Mouse (Mus musculus) embryonic facial prominence, embryonic 10.5 days (tissue): ENCODE measurements around the gene Rabggta. TPM values are rescaled to one million over a fixed set of nuclear protein-coding genes. Genes with fewer than 3 reads are reported as not detected.

Experiments
- DNase-seq: peaks from one replicate; pipeline ENCODE4 v3.0.0-alpha.2; 2017; ENCODE audit warnings: low spot score
- H3K27ac ChIP-seq: fragments of 300-500 bp; sonication (generic); replicated peaks from 2 replicates; pipeline ENCODE4 v1.5.1; 2016; ENCODE audit warnings: mild to moderate bottlenecking
- H3K27me3 ChIP-seq: fragments of 300-500 bp; sonication (generic); replicated peaks from 2 replicates; pipeline ENCODE4 v1.6.1; 2016; ENCODE audit warnings: low read depth, mild to moderate bottlenecking; ENCODE audit not compliant: poor library complexity, severe bottlenecking
- H3K36me3 ChIP-seq: fragments of 300-500 bp; sonication (generic); replicated peaks from 2 replicates; pipeline ENCODE4 v1.6.1; 2016; ENCODE audit warnings: mild to moderate bottlenecking, moderate library complexity
- H3K4me1 ChIP-seq: fragments of 300-500 bp; sonication (generic); 2 replicates; pipeline ENCODE4 v1.6.1; 2016
- H3K4me3 ChIP-seq: fragments of 300-500 bp; sonication (generic); 2 replicates; pipeline ENCODE4 v1.5.1; 2016; ENCODE audit warnings: mild to moderate bottlenecking, moderate library complexity
- H3K9me3 ChIP-seq: fragments of 300-500 bp; sonication (generic); 2 replicates; pipeline ENCODE4 v1.6.1; 2016; ENCODE audit warnings: mild to moderate bottlenecking
- WGBS: fragments of 180-500 bp; shearing (Covaris S2); methylation state at CpG from one replicate; pipeline ENCODE4 v1.1.7; 2016; 5-methylcytosine and 5-hydroxymethylcytosine counted together
- polyA plus RNA-seq: library from polyadenylated mRNA; unstranded; fragments of >200 nt; fragmentation: Nextera tagmentation; extraction: Ambion mirVana; gene quantifications from 2 replicates; pipeline ENCODE4 v1.2.1, GENCODE M21; 2016

The Rabggta gene
- polyA plus RNA-seq, 1 experiment from 2014 or later = 29.7 TPM

DNA sequence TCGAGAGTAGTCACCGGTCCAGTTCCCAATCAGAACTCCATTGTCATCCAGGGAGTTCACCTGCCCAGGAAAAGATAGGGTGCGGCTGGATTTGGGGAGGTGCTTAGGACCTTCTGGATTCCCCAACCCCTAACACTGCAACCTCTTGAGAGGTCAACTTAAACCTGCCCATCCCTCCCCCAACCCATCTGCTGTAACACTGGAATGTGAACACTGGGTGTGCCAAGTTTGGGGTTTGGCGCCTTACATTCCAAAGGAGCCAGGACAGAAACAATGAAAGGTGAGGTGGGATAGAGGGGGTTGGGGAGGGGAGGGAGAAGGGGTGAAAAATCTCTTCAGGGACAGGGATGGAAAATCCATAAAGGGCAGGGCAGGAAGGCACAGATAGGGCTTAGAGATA is 12.6 kb downstream of the Rabggta start:
- Histone ChIP-seq H3K27me3 (peaks cover 30% of the 10 kb centered on the region), H3K36me3 (no peaks in the 10 kb centered on the region), H3K9me3 (no peaks in the 10 kb centered on the region), H3K4me3 (no peak overlapping the region), H3K4me1 (peaks cover 18% of the 10 kb centered on the region), H3K27ac (no peak overlapping the region)
- WGBS = 91% methylated on average over 4 of the region's 4 CpGs
- DNase-seq = no peak

DNA sequence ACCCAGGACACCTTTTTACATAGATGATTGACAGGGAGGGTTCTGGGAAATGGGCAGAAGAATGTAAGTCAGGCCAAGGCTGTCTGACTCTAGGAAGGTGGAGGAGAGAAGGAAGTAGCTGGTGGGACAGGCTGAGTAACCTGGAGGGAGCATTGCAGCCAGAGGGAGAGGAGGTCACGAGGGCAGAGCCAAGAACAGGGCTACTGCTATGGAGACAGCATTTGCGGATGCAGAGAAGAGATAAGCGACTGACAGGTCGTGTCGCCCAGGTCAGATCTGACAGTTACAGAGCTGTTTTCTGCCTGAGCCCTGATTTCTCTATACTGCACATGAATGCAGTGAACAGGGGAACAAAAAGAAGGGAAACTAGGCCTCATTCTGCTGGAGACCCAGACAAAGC is 14.7 kb downstream of the Rabggta start:
- no peak for DNase-seq
- H3K36me3 ChIP-seq = no peaks in the 10 kb centered on the region
- 75% methylated on average over 5 of the region's 5 CpGs for WGBS
- no peak overlapping the region for H3K27ac ChIP-seq
- H3K4me1 ChIP-seq = peaks cover 5% of the 10 kb centered on the region; the same call in 1 of the 2 replicates
- no peak overlapping the region for H3K4me3 ChIP-seq
- H3K27me3 ChIP-seq = peaks cover 11% of the 10 kb centered on the region
- no peaks in the 10 kb centered on the region for H3K9me3 ChIP-seq

DNA sequence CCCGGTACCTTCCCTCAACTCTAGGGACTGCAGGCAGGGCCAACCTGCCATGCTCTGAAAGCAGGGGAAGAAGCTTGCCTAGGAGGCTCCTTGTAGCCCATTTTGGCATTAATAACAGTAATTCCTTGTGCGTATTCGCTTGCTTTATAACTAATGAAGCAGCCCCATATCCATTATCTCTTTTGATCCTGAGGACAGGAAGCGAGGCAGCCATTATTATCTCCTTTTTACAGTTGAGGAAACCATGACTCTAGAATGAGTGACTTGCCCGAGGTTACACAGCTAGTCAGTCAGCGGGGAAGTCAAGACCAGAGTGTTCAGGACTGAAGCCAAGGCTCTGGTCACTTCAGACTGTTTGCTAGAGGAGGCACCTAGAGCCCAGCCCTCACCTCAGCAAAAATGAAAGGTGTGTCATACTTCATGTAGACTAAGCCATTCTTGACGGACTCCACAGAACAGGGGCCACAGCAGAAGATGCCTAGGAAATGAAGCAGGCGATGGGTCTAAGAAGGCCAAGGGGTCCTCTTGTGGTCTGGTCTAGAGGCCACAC is 15.9 kb downstream of the Rabggta start:
- H3K9me3 ChIP-seq = no peaks in the 10 kb centered on the region
- 91% methylated on average over 8 of the region's 8 CpGs for WGBS
- no peak overlapping the region for H3K27ac ChIP-seq
- peaks cover 5% of the 10 kb centered on the region; the same call in 1 of the 2 replicates for H3K4me1 ChIP-seq
- no peaks in the 10 kb centered on the region for H3K36me3 ChIP-seq
- DNase-seq = no peak
- H3K27me3 ChIP-seq = no peaks in the 10 kb centered on the region
- no peak overlapping the region for H3K4me3 ChIP-seq

DNA sequence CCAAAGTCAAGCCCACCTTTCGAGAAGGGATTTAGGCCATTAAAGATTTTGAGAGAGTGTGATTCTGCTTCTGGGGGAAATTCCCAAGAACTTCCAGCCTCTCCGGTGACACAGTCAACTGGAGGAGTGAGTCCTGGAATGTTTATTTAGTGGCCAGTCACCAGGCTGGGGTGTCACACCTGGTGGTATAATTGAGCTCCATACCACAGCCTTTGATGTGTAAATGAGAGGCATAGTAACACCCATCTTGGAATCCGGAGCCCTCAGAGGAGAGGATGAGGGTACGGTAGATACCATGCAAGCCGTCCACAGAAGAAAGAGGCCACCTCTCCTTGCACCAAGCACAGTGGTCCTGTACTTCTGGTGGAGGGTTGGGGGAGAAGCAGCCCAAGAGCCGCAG is 19.3 kb downstream of the Rabggta start:
- Histone ChIP-seq H3K4me1 (peaks cover 3% of the 10 kb centered on the region; the same call in 1 of the 2 replicates), H3K27me3 (no peaks in the 10 kb centered on the region), H3K27ac (no peak overlapping the region), H3K36me3 (no peaks in the 10 kb centered on the region), H3K4me3 (no peak overlapping the region), H3K9me3 (no peaks in the 10 kb centered on the region)
- DNase-seq = no peak
- WGBS = 70% methylated on average over 6 of the region's 6 CpGs

DNA sequence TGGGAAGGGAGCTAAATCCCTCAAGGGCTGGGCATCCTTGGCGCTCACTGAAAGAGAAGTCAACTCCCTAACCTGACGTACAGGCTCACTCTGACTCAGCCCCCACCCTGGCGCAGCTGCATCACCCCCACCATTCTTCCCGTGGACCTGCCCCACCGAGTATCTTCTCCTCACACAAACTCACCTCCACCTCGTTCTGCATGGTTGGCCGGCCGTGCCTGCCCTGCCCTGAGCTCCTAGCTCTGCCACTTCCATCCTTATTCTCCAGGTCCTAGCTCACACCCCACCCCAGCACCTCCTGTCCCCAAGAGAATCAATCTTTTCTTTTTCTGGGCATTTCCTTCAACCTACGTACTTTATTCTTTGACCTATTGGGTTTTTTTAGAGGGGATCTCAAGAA is 20.9 kb downstream of the Rabggta start:
- no peaks in the 10 kb centered on the region for H3K27me3 ChIP-seq
- no peak overlapping the region for H3K4me3 ChIP-seq
- H3K9me3 ChIP-seq = no peaks in the 10 kb centered on the region
- H3K36me3 ChIP-seq = no peaks in the 10 kb centered on the region
- WGBS = 65% methylated on average over 9 of the region's 9 CpGs
- H3K27ac ChIP-seq = no peak overlapping the region
- peaks cover 3% of the 10 kb centered on the region; the same call in 1 of the 2 replicates for H3K4me1 ChIP-seq
- DNase-seq = no peak

DNA sequence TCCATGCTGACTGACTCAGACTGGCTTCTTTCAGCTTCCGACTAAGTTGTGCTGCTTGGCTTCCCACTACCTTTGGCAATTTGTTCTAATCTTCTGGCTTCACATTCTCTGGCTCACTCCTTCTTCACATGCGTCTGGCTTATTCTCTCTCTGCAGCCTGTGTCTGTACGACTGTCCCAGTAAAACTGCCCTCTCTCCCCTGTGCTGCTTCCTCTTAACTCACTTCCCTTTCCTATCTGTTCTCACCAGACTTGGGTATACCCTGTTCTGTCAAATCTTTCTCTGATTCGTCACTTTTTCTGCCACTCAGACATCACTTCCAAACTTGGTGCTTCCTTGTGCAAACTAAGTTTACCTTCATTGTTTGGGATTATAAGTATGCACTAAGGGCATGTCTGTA is 24.8 kb downstream of the Rabggta start:
- no peak for DNase-seq

DNA sequence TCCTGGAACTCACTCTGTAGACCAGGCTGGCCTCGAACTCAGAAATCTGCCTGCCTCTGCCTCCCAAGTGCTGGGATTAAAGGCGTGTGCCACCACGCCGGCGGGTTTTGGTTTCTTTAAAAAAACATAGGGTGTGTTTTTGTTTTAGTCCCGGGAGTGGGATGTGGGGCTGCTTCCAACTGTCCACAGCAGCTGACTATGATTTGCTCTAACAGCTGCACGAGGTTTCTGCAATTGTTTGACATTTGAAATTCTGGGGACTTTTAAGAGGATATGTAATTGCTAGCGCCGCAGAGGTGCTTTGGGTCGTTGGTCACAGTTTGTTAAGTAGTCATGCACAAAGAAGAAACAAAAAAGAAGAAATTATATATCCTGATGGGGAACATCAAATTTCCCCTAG is 32.6 kb downstream of the Rabggta start:
- Histone ChIP-seq H3K27ac (no peak overlapping the region), H3K27me3 (no peaks in the 10 kb centered on the region), H3K36me3 (no peaks in the 10 kb centered on the region), H3K4me1 (no peaks in the 10 kb centered on the region), H3K4me3 (no peak overlapping the region), H3K9me3 (no peaks in the 10 kb centered on the region)
- no peak for DNase-seq
- whole genome bisulfite sequencing = 77% methylated on average over 10 of the region's 10 CpGs

More for the DNA sequence above, 24.8 kb downstream of the Rabggta start:
- Histone ChIP-seq H3K4me3 (no peak overlapping the region), H3K27ac (no peak overlapping the region), H3K9me3 (no peaks in the 10 kb centered on the region), H3K36me3 (no peaks in the 10 kb centered on the region), H3K27me3 (no peaks in the 10 kb centered on the region), H3K4me1 (peaks cover 3% of the 10 kb centered on the region; the same call in 1 of the 2 replicates)
- 83% methylated on average over 4 of the region's 4 CpGs for WGBS

DNA sequence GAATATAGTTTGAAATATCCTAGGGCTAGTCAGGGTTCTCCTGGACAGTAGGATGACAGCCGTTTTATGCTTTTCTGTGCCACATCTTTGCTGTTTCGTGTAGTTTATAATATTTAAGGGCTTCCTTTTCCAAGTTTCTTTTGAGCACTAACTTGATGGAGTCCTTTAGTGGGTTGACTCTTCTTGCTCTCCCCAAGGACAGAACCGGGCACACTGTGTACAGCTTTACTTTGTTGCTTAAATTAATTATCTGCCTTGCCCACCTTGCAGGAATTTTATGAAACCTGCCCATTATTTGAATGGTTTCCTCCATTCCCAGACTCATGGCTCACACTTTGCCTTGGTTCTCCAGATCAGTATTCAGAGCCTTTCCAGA is 40.0 kb downstream of the Rabggta start:
- H3K27me3 ChIP-seq = no peaks in the 10 kb centered on the region
- no peak for DNase-seq

DNA sequence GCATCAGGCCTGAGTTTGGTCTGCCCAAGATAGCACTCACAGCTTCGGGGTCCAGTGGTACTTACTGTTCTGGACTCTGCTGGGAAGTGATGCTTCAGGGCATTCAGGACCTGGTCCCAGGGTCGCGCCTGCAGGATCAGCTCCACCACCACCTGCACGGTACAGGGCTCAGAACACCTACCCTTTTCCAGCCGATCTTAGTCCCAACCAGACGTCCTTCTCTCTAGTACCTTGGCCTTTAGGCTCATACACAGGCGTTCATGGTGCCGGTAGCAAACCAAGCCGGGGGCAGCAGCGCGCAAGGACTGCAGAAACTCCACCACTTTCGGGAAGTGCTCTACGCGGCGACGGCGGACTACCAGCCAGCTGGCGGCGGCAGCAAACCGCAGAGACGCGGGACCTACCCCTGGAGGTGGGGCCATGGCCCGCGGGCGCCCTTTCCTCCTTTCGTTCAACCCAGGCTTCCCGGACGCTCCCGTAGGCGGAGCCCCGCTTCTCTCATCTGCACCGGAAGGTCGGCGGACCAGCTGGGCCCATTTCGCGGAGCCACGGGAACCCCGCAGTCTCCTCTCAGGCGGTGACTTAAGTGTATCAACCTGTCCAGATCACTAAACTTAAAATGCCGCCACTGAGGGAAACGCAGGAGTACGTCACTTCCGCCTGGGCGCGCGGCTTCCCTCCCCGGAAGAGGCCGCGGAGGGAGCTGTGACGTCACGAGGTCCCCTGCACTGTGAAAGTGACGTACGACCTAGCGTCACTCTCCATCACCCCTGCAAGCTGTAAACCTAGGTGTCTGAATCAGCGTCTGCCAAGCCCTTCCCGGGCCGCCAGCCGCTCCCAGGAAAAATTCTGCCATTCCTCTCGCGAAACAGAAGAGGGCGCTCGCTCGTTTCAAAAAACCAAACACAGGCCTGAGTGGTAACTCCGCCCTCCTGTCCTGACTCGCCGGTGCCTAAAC is 40.6 kb downstream of the Rabggta start, which contains the start of gene Tinf2:
Gene Tinf2 (minus strand): TSS at position 661 of the 958 bp plus-strand sequence.
- Histone ChIP-seq H3K4me3 (peak within 1 kb of the TSS; percentile 85), H3K27me3 (no peaks in the 10 kb centered on the region), H3K27ac (peak within 1 kb of the TSS; percentile 92), H3K4me1 (peaks cover 17% of the 10 kb centered on the region), H3K36me3 (peaks cover 42% of the 10 kb centered on the region), H3K9me3 (no peaks in the 10 kb centered on the region)
- under 1% methylated on average over 66 of the region's 66 CpGs for WGBS
- peak; percentile 97 for DNase-seq

More for the DNA sequence above, 40.0 kb downstream of the Rabggta start:
- H3K4me3 ChIP-seq = peak overlapping the region; percentile 85
- 0 out of 2 replicates have a peak overlapping the region, but pooled peaks have one; percentile 92 for H3K27ac ChIP-seq
- no peaks in the 10 kb centered on the region for H3K9me3 ChIP-seq
- H3K36me3 ChIP-seq = peaks cover 35% of the 10 kb centered on the region
- WGBS = 19% methylated on average over 3 of the region's 3 CpGs
- peaks cover 17% of the 10 kb centered on the region for H3K4me1 ChIP-seq

DNA sequence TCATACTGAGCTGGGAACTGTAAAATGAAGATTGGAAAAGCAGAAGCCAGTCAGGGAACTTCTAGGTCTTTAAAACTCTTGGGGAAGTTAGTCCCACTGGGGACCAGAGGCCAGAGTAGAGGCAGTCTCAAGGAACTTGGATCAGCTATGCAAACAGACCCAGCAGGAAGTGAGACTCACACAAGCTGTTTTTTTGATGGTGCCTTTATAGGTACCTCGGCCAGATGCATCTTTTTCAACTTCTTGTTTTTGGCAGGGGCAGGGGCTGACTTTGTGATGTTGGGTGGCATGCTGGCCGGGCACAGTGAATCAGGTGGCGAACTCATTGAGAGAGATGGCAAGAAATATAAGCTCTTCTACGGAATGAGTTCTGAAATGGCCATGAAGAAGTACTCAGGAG is 44.4 kb downstream of the Rabggta start:
- no peak for DNase-seq
- peaks cover 61% of the 10 kb centered on the region for H3K36me3 ChIP-seq
- H3K27me3 ChIP-seq = no peaks in the 10 kb centered on the region
- H3K9me3 ChIP-seq = no peaks in the 10 kb centered on the region
- H3K4me3 ChIP-seq = no peak overlapping the region
- 86% methylated on average over 4 of the region's 4 CpGs for WGBS
- no peak overlapping the region for H3K27ac ChIP-seq
- peaks cover 22% of the 10 kb centered on the region for H3K4me1 ChIP-seq

DNA sequence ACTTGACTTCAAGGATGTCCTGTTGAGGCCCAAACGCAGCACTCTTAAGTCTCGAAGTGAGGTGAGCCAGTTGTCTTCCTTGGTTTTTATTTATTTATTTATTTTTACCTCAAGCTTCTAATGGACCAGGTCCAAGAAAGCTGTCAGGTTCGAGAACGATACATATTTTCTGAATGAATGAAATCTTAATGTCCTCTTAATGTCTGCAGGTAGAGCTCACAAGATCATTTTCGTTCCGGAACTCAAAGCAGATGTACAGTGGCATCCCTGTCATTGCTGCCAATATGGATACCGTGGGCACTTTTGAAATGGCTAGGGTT is 49.4 kb downstream of the Rabggta start:
- 81% methylated on average over 7 of the region's 7 CpGs for WGBS
- Histone ChIP-seq H3K36me3 (peaks cover 47% of the 10 kb centered on the region), H3K27me3 (no peaks in the 10 kb centered on the region), H3K9me3 (no peaks in the 10 kb centered on the region), H3K27ac (peak overlapping the region; percentile 97; the same call in 1 of the 2 replicates), H3K4me3 (peak overlapping the region; percentile 92), H3K4me1 (peaks cover 20% of the 10 kb centered on the region)
- no peak for DNase-seq

DNA sequence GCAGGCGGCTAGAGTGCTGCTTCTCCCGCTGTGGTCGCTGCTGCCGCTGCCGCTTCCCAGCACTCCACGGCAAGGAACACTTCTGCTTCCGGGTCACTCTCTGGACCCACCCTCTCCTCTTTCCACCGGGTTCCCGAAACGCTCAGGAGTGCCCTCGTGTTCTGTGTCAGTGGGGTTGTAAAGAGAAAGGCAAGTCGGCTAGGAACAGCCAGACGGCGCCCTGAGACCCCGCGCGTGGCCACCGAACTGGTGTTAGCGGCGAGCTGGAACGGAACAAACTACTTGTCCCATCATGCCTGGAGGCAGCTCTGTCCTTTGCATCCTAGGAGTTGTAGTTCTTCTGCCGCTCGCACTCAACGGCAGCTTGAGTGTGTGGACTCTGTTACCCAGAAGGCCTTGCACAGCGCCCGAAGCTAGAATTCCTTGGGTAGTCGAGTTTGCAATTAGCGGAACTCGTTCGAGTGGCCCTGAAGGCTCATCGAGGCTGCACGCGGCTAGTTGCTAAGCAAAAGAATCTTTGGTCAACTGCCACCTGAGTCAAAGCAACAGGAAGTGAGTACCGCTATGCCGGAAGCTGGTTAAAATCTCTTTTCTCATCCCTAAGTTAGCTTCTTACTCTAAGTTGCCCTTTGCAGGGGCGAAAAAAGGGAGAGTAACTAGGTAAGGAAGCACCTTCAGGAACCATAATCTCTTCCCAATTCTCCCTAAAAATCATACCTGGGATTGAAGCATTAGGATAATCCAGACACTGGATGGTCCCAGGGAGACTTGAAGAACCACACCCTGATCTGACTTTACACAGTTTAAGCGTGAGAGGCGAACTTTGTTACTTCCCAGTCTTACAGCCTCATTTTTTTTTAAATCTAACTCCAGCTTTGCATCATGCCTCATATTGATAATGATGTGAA is 50.0 kb downstream of the Rabggta start, which contains the start of the genes Gmpr2 and Nedd8:
Gene Gmpr2 (plus strand): TSS at position 109 of the 908 bp plus-strand sequence.
Gene Nedd8 (minus strand): TSS at position 292 of the 908 bp plus-strand sequence.
- Histone ChIP-seq H3K27me3 (no peaks in the 10 kb centered on the region), H3K9me3 (no peaks in the 10 kb centered on the region), H3K27ac (peak within 1 kb of the TSS; percentile 97), H3K4me1 (peaks cover 20% of the 10 kb centered on the region), H3K36me3 (peaks cover 41% of the 10 kb centered on the region), H3K4me3 (peak within 1 kb of the TSS; percentile 92)
- WGBS = 1% methylated on average over 38 of the region's 38 CpGs
- peak; percentile 90 for DNase-seq
